Mouse (Mus musculus) 3T3-L1 (cell line): ENCODE measurements at regions not wholly inside any gene's neighbourhood (a gene's known extent, or its start where the extent isn't known, plus 50 kb on each side); places are given as distances from the start of the nearest gene placed in this dataset.

Experiments used
- DNase-seq: peaks from one replicate; pipeline ENCODE4 v3.0.0-alpha.2; 2015; ENCODE audit warnings: low read depth, low spot score

DNA sequence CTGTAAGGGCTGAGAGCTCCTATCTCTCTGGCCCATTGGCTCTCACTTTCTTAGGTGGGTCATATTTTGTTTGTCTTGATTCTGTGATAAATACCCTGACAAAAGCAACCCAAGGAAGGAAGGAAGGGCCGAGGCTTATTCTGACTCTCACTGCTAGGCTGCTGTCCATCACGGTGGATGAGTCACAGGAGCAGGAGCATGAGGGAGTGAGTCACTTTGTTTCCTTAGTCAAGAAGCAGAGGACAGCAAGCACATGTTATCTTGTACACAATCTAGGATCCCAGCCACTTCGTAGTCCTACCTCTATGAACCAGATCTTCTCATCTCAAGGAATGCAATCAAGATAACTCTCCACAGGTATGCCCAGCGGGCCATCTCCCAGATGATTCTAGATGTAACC lies 69.9 kb downstream of the Atp6v1g3 start:
- DNase-seq: peak; percentile 93

DNA sequence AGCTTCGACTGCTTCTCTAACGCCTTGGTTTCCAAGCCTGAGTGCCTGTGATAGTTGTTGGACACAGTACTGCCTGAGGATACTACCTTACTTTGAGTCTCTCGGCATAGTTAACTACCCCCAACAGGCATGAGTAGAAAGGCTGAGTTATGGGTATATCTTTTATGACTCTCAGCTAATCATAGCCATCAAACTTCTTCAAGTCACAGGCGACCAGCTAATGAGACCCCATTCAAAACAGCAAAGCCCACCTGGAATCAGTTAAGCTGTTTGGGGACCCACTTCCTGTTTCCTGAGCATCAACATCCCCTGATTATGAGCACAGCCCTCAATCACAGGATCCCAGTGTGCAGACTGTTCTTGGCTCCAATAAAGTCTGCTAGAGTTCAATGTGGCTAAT lies 71.4 kb downstream of the Atp6v1g3 start:
- DNase-seq: no peak

DNA sequence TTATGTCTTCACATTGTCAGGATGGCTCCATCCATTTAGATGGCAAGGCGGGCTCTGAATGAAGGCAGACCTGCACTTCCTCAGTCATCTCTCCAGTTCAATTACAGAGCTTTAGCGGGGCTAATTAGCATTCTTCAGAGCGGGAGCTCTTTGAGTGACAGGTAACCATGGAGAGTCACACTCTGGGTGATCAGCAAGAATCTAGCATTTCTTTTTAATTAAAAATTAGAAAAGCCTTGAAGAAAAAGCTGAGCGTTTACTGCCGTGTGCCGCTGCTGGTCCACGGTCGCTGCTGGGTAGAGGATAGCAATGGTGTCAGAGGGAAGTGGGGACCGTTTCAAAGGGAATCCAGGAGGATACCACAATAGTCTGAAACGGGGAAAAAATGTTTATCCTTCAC lies 72.5 kb downstream of the Atp6v1g3 start:
- DNase-seq: no peak

DNA sequence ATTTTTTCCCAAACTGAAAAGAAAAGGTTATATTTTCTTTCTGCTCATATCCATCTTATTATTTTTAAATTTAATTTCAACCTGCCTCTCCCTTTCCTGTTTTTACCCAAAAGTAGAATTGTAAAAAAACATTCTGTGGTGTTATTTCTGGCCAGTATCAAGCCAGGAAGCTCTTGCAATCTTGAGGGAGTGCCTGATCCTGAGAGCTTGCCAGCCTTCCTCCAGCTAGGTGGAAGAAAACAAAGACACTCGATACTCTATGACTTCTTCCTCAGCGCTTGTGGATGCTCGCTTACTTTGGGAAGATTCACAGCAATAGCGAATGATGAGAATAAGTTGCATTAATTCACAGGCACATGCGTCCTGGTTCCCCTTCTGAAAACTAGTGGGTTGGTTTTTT lies 73.4 kb downstream of the Atp6v1g3 start:
- DNase-seq: peak; percentile 67

DNA sequence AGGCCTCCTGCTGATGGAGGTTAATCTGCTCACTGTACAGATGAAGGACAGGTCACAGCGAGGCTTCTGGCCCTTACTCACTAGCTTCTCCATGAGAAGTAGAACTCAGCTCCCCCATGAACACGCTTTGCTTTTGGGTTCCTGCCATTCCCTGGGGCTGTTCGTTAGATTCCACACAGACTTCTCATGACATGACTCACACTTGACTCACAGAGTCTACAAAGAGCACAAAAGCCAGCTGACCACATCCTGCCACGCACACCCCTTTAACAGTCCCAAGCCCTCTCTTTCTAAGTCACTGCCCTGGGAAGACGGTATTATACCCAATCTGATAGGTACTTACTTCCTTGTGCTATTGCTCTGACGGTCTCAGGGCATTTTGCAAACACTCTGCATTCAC lies 74.9 kb downstream of the Atp6v1g3 start:
- DNase-seq: peak; percentile 100

DNA sequence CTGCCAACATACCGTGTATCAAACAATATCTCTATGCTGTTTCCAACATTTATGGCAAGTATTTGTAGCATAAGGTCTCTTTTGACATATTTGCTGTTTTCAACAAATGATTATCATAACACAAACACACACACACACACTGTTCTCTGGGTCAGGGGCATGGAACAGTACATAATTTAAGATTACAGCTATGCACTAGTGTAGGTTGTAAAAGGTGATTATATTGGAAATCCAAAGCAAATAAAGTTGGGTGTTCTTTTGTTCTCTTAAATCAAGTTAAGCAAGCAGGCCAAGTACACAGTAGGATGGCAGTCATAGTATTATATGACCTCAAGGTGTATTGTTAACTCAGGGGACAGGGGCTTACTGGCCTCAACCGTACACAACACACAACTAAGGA lies 75.6 kb downstream of the Atp6v1g3 start:
- no peak for DNase-seq

DNA sequence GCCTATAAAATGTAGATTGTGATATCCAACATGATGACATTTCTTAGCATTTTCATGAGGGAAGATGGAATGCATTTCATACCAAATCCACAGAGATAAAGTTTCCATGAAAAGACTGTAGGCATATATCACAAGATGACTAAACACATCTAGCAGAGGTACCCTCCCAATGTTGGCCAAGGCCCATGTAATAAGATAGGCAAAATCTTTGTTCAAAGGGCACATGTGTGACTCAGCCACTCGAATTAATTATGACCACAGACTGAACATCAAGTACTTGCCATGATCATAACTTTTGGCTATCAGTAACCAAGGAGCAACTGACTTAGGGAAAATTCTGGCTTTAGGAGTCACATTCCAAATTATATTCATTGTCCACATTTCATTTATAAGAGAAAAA lies 82.9 kb downstream of the Atp6v1g3 start:
- peak; percentile 70 for DNase-seq

DNA sequence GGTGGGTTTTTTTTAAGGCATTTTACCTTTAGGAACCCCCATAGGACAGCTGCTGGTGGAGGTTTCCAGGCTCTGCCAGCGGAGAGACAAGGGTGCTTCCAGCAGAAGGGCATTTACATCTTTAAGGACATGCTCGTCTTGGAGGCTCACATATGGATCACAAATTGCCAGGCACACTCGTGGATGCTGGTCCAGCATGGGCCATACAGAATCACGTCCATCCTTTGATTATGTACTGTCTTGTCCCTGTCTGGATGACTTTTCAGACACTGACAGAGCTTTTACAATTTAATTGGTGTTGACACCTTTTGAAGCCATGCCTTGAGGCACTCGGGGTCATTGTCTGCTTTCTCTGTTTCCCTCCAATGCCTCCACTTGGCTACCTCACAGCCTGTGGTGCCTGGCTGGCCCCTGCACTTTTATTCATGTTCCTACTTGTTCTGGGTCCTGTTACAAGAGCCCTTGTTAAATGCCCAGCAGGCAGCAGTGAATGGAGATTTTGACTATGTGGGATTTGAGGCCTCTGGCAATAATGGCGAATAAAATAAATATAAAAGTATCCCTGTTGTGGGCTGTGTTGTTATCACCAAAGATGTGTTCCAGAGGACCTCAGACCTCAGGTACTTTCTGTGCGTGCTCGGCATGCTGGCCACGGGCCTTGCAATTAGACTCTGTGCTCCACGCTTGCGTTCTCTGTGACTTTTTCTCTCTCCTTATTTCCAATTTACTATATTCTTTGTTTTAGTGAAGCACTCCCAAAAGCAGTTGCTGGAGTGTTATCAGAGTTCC lies 89.3 kb downstream of the Atp6v1g3 start:
- DNase-seq: no peak

DNA sequence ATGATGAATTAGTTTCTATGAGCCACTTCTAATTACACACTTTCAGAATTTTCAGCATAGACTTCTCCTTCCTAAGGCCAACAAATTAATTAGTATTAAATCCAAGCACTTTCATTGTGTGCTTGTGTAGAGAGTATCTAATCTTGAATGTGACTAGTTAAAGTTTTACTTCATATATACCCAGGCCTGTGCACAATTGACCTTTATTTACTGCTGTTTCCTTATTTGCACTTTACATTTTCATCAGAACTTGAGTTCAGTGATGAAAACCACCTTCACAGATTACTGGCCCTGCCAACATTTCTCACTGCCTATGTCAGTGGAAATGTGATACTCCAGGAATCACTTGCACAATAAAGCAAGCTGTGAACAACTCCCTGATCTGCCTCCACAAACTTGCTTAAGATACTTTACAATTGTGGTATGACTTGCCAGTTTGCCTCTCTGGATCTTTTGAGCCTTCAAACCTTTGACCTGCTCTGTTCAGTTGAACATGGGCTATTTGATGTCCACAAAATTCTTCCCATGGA lies 96.5 kb downstream of the Atp6v1g3 start:
- peak; percentile 92 for DNase-seq

DNA sequence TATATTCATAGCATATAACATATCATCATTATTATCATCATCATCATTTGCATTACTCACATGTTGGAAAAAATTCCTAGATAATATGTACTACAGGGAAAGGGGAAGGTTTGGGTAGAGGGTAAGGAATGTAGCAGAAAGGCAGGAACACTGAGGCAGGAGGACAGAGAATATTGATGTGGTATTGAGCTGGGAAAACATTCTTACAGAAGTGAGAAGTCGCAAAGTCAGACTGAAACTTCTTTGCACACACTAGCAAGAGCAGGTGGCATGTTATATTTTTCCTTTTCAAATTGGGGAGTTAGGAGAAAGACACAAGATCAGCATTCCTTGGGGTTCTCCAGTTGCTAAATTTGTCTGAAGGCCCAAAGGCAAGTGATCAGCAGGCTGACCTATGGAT lies 97.9 kb downstream of the Atp6v1g3 start:
- no peak for DNase-seq

DNA sequence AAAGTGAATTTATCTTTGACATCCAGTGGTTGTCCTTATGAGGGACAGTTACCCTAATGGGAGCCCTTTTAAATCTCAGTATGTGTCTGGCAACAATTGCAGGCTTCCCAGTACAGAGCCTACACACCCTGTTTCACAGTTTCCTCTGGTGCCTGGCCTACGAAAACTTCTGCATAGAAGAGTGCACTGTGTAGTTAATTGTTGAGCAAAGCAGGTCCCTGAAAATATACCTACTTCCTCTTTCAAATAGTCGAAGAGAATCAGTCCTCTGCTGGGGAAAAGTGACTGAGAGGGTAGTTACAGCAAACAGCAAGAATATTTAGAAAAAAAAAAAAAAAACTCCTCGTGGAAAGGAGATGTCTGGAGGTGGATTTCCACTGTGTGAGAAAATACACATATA lies 110.6 kb downstream of the Atp6v1g3 start:
- DNase-seq: no peak

DNA sequence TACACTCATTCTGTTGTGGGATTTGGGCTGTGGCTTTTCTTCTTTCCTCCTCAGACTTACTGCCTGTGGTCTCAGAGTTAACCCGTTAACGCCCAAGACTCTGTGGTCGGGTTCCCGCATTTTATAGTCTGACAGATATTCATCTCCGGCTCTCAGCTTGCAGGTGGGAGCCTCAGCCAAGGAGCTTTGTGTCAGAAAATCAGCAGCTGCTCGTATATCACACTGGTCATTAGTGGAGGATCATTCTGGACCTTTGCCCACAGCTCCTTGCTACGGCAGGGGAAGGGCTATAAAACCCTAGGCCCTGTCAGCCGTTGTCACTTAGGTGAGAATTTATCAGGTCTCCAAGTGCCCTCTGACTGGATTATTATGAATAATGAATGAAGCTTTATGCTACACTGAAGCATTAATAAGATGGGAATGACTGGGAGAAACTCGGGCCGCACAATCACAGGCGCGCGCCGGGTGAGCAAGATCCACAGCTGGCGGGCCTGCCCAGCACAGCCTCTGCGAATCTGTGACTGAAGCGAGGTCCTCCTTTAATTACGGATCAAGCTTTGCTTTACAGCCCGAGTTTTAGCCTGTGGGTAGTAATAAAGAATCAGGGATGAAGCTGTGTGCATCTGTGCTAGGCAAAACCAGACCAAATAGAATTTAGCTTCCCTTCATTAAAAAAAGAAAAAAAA lies 111.8 kb downstream of the Atp6v1g3 start:
- DNase-seq: no peak

DNA sequence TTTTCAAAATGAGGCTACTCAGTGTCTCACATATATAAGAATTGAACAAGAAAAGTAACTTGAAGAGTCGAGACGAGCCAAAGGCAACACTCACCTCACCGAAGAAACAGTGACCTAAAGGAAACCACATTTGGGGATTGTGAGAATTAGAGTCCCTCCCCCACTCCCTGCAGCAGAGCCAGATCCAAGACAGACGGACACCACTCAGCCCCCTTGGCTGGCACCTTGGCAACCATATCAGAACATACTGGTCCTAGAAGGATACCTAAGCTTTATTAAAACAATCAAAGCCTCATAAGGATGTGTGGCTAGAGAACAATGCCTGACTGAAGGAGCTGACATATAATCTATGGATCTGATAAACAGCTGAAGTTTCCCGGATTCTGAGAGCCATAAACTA lies 112.5 kb downstream of the Atp6v1g3 start:
- DNase-seq: no peak

DNA sequence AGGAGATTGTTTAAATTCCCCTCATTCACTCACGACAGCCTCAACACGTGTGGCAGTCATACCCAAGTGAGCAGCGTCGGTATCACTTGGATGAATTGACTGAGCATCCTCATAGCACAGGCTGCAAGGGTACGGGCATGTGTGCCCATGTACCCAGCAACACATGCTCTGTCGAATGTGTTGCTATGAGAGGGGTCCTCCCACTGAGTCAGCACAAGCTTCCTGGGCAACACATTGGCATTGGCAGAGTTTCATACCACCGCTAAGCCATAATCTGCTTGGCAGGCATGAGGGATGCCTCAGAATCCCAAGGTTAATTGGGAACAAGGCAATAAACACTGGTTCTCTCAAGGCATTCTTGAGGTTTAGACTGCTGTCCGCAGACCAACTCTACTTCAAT lies 115.1 kb downstream of the Atp6v1g3 start:
- no peak for DNase-seq

DNA sequence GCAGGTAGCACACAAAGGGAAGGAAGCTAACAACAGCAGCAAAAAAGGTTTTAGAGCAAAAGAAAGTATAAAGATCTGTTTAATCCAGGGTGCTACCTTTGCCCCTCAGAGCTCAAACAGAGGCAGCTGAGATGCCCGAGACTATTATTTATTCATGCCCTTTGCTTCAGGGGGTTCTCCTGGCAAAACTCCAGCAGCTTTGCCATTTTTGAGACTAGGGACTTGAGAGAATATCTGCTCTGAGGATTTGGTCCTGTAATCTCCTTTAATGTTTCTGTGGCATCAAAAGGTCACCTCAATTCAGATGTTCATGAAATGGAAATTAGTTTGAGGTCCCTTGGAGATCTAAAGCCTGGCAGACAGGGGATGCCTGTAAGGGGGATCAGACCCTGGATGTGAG lies 116.1 kb downstream of the Atp6v1g3 start:
- no peak for DNase-seq

DNA sequence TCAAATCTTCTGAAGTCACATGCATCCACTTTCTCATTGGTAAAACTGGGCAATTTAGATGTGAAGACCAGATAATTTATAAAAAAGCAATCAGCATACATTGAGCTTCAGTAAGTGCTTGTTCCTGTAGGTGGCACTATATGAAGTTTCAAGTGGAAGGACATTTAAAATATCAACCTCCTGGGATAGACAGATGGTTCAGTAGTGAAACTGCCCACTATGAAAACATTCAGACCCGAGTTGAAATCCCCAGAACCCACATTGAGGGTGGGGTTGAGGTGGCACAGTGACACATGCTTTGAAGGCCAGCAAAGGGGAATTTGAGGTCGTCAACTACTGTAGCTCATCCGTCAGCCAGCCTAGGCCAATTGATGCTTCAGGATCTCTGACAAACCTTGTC lies 145.1 kb downstream of the Atp6v1g3 start:
- peak; percentile 19 for DNase-seq

DNA sequence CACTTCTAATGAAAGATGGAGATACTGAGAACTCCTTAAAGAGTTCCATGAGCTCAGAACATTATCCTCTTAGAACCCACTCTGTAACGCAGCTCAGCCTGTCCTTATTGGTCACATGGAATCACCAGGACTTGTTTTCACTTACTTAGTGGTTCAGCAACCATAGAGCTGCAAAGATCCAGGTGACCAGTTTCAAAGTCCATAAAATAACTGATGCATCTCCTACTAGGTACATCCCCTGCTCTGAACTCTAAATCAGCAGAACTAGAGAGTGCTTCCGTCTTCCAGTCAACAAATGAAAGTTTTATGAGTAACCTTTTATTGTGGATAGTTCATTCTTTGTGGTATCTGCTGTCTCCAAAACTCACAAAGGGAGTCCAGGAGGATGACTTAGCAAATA lies 153.9 kb downstream of the Atp6v1g3 start:
- no peak for DNase-seq
